Mouse (Mus musculus) forebrain, embryonic 14.5 days (tissue): ENCODE measurements around the gene Prkar2a. TPM values are rescaled to one million over a fixed set of nuclear protein-coding genes. Genes with fewer than 3 reads are reported as not detected.
A peak's percentile ranks its signal among the peaks of the same experiment; 100 is the strongest.

ENCODE experiments used
- ATAC-seq: fragments of 200-750 bp; cut with Nextera tagmentation; 2 replicates; pipeline ENCODE4 v1.8.0; 2017; ENCODE audit warnings: mild to moderate bottlenecking, moderate library complexity
- DNase-seq: peaks from one replicate; pipeline ENCODE4 v3.0.0-alpha.2; 2015; ENCODE audit warnings: low spot score
- H3K27ac ChIP-seq: fragments of 300-500 bp; sonication (generic); 2 replicates; pipeline ENCODE4 v1.5.1; 2014; ENCODE audit warnings: low read depth, mild to moderate bottlenecking, control low read depth, low read length, moderate library complexity
- H3K27me3 ChIP-seq: fragments of 300-500 bp; sonication (generic); replicated peaks from 2 replicates; pipeline ENCODE4 v1.6.1; 2014; ENCODE audit warnings: low read length, control low read depth, mixed read lengths; ENCODE audit not compliant: control insufficient read depth, insufficient read depth
- H3K36me3 ChIP-seq: fragments of 300-500 bp; sonication (generic); 2 replicates; pipeline ENCODE4 v1.6.1; 2014; ENCODE audit warnings: low read length, control low read depth; ENCODE audit not compliant: control insufficient read depth, insufficient read depth
- H3K4me1 ChIP-seq: fragments of 300-500 bp; sonication (generic); 2 replicates; pipeline ENCODE4 v1.6.1; 2014; ENCODE audit warnings: antibody characterized with exemption, low read length, control low read depth; ENCODE audit not compliant: control insufficient read depth, insufficient read depth
- H3K4me2 ChIP-seq: fragments of 300-500 bp; sonication (generic); 2 replicates; pipeline ENCODE4 v1.6.1; 2014; ENCODE audit warnings: mild to moderate bottlenecking, control low read depth, low read length
- H3K4me3 ChIP-seq: fragments of 300-500 bp; sonication (generic); 2 replicates; pipeline ENCODE4 v1.5.1; 2014; ENCODE audit warnings: low read depth, low read length, control low read depth
- H3K9ac ChIP-seq: fragments of 300-500 bp; sonication (generic); 2 replicates; pipeline ENCODE4 v1.6.1; 2014; ENCODE audit warnings: mild to moderate bottlenecking, low read length, control low read depth, moderate library complexity
- H3K9me3 ChIP-seq: fragments of 300-500 bp; sonication (generic); replicated peaks from 2 replicates; pipeline ENCODE4 v1.6.1; 2016; ENCODE audit warnings: low read length, control low read depth, mixed read lengths; ENCODE audit not compliant: control insufficient read depth
- WGBS: fragments of 180-500 bp; shearing (Covaris S2); extraction: QIAGEN DNeasy Blood & Tissue Kit; methylation state at CpG from one replicate; pipeline ENCODE4 v1.1.7; 2014; 5-methylcytosine and 5-hydroxymethylcytosine counted together
- polyA plus RNA-seq: library from polyadenylated mRNA; unstranded; fragments of >200 nt; fragmentation: Nextera tagmentation; extraction: Ambion mirVana; gene quantifications from 2 replicates; pipeline ENCODE4 v1.2.1, GENCODE M21; 2014

Prkar2a gene
- polyA plus RNA-seq, 1 experiment from 2014 or later = 32.4 TPM

DNA sequence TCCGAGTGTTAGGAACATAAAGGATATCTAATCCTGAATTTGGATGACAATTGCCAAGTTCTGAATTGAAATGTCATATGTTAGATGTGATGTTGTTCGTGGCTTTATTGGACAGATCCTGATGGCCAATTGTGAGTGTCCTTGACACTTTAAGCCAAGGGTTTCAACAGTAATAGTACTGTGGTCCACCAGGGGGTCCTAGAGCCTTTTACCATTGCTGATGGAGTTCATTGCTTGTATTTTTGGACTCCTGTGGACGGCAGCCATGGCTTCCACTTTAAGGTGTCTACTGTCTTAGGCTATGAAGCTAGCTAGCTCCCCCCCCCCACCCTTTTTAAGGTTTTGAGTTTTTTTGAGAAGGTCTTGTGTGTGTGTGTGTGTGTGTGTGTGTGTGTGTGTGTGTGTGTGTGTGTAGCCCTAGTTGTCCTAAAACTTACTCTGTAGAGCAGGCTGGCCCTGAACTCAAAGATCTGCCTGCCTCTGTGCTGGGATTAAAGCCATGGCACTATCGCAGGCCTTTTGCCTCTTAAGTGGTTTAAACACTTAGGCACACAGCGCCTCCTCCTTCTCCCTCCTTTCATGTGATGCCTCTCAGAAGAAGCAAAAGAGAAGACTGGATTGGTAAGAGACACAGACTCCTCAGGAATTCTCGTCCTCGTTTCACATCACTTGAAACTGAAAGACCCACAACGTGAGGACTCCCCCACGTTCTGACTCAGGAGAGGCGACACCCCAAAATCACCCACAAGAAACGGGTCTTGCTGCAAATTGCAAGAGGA is 63.2 kb downstream of the Prkar2a start:
- Histone ChIP-seq H3K27me3 (no peaks in the 10 kb centered on the region), H3K4me2 (no peak overlapping the region), H3K4me1 (no peaks in the 10 kb centered on the region), H3K4me3 (no peak overlapping the region), H3K27ac (no peak overlapping the region), H3K36me3 (peaks cover 17% of the 10 kb centered on the region), H3K9me3 (no peaks in the 10 kb centered on the region), H3K9ac (no peak overlapping the region)
- WGBS = 89% methylated on average over 10 of the region's 11 CpGs
- DNase-seq = no peak
- no peak for ATAC-seq

DNA sequence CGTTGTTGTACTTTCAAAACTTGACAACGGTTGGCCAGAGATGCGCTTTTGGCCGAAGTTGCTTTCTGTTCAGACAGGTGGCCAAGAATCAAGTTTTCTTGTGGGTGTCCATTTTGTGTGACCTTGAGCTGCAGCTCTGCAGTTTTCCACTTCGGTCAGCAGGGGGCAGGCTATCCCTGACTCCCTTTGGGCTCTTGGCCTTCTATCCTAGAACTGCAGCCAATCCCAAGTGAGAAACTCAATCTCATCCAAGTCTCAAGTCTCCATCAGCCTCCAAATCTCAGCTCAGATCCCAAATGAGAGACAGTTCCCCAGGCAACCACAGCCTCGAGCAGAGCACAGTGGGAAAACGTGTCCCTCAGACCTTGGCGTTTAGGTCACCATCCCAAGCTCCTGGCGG is 64.2 kb downstream of the Prkar2a start:
- WGBS = 67% methylated on average over 9 of the region's 9 CpGs

DNA sequence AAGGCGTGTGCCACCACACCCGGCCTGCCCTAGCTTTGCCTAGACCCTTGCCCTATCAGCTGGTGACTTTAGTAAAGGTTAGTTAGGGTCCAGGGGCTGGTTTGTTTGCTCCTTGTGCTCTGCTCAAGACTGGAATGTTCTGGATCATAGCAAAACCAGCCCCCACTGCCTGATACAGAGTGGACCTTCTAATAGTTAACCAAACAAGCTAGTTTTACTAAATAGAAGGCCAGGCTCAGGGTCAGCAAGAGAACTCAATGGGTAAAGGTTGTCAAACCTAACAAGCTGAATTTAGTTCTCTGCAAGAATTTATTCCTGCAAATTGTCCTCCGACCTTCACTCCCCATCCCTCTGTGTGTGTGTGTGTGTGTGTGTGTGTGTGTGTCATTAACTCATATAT is 64.9 kb downstream of the Prkar2a start:
- Histone ChIP-seq H3K27me3 (no peaks in the 10 kb centered on the region), H3K4me2 (no peak overlapping the region), H3K4me3 (no peak overlapping the region), H3K4me1 (no peaks in the 10 kb centered on the region), H3K27ac (no peak overlapping the region), H3K36me3 (peaks cover 1% of the 10 kb centered on the region; the same call in 1 of the 2 replicates), H3K9me3 (no peaks in the 10 kb centered on the region), H3K9ac (no peak overlapping the region)
- 97% methylated on average over 3 of the region's 3 CpGs for WGBS
- no peak for DNase-seq
- no peak for ATAC-seq

More for the DNA sequence above, 64.2 kb downstream of the Prkar2a start:
- DNase-seq = peak; percentile 70
- Histone ChIP-seq H3K4me2 (no peak overlapping the region), H3K36me3 (peaks cover 8% of the 10 kb centered on the region), H3K9me3 (no peaks in the 10 kb centered on the region), H3K27ac (no peak overlapping the region), H3K4me3 (no peak overlapping the region), H3K4me1 (no peaks in the 10 kb centered on the region), H3K27me3 (no peaks in the 10 kb centered on the region), H3K9ac (no peak overlapping the region)
- ATAC-seq = no peak

DNA sequence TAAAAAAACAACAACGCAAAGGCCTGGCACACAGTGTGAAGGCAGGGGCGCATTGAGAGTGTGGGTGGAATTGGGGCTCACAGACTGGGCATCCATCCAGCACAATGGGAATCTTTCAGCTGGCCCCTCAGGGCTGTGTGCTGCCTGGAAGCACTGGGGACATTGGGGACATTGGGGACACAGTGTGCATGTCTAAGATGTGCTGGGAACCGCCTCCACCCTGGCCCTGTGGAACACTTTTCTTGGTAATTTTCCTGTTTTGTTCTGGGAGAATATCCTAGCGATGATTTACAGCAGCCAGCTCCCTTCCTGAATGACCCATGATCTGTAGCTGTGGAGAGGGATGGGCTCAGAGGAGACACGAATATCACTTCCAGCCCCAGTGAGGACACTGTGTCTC is 65.3 kb downstream of the Prkar2a start:
- Histone ChIP-seq H3K27ac (no peak overlapping the region), H3K4me3 (no peak overlapping the region), H3K9me3 (no peaks in the 10 kb centered on the region), H3K4me1 (no peaks in the 10 kb centered on the region), H3K27me3 (no peaks in the 10 kb centered on the region), H3K9ac (no peak overlapping the region), H3K4me2 (no peak overlapping the region), H3K36me3 (no peaks in the 10 kb centered on the region)
- WGBS = 89% methylated on average over 5 of the region's 5 CpGs
- DNase-seq (no peak), ATAC-seq (no peak)

DNA sequence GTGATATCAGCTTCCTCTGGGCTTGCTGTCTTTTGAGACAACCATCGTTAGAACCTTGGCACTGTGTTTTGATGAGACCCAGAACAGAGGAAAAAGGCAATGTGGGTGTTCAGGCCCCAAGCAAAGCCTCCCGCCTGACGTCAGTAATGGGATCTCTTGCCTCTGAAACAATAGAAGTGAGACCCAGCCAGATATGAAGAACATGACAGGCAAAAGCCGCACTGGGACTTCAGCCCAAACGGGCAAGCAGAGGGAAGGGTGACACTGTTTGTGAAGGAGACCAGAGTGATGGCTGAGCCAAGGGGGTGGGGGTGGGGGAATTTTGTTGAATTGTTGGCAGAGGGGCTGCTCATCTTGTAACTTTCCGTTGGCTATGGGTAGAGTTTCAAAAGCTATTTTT is 68.3 kb downstream of the Prkar2a start:
- no peak for ATAC-seq
- Histone ChIP-seq H3K4me1 (no peaks in the 10 kb centered on the region), H3K9me3 (no peaks in the 10 kb centered on the region), H3K27me3 (no peaks in the 10 kb centered on the region), H3K9ac (no peak overlapping the region), H3K36me3 (no peaks in the 10 kb centered on the region), H3K27ac (no peak overlapping the region), H3K4me3 (no peak overlapping the region), H3K4me2 (no peak overlapping the region)
- WGBS = 39% methylated on average over 6 of the region's 6 CpGs
- DNase-seq = peak; percentile 16

DNA sequence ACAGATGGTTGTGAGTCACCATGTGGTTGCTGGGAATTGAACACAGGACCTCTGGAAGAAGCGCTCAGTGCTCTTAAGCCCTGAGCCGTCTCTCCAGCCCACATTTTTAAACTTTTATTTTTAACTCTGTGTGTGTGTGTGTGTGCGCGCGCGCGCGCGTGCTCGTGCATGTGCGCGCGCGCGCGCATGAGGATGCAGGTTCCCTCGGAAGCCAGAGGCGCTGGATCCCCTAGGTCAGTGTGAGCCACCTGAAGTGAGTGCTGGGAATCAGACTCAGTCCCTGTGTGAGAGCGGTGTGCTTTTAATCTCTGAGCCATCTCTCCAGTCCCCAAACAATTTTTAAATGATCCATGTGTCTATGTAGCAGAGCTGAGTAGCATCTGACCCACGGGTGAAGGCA is 70.0 kb downstream of the Prkar2a start:
- DNase-seq (no peak), ATAC-seq (no peak)
- Histone ChIP-seq H3K9me3 (no peaks in the 10 kb centered on the region), H3K9ac (no peak overlapping the region), H3K4me3 (no peak overlapping the region), H3K27me3 (no peaks in the 10 kb centered on the region), H3K36me3 (no peaks in the 10 kb centered on the region), H3K4me1 (no peaks in the 10 kb centered on the region), H3K27ac (no peak overlapping the region), H3K4me2 (no peak overlapping the region)
- 97% methylated on average over 20 of the region's 20 CpGs for WGBS

DNA sequence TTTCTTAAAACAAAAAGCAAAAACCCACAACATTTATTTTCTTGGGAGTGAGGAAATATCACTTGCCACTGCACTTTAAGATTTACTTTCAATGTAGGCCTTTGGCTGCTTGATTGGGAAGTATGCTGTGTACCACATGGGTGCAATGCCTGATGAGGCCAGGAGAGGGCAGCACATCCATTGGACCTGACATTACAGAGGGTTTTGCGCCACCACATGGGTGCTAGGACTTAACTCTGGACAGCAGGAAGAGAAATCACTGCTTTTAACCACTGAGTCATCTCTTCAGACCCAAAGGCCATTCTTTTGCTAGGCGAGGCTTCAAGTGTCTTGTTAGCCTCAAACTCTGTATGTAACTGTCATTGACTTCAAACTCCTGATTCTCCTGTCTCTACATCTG is 70.7 kb downstream of the Prkar2a start:
- Histone ChIP-seq H3K9me3 (no peaks in the 10 kb centered on the region), H3K4me3 (no peak overlapping the region), H3K9ac (no peak overlapping the region), H3K36me3 (no peaks in the 10 kb centered on the region), H3K27me3 (no peaks in the 10 kb centered on the region), H3K4me2 (no peak overlapping the region), H3K4me1 (no peaks in the 10 kb centered on the region), H3K27ac (no peak overlapping the region)
- no peak for ATAC-seq
- peak; percentile 9 for DNase-seq
- WGBS = 52% methylated on average over 2 of the region's 2 CpGs

DNA sequence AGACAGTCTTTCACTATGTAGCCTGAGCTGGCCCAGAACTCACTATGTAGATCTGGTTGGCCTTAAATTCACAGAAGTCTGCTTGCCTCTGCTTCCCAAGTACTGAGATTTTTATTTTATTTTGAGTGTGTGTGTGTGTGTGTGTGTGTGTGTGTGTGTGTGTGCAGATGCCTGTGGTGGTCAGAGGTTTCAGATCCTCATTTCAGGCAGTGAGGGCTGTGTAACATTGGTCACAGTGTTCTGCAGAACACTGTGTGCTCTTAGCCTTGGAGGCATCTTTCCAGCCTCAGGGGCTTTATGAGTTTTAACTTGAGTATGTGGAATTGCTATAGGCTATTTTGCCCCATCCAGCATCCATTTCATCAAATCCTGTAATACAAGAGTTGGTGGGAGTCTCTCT is 72.4 kb downstream of the Prkar2a start:
- Histone ChIP-seq H3K9ac (no peak overlapping the region), H3K9me3 (no peaks in the 10 kb centered on the region), H3K4me3 (no peak overlapping the region), H3K27ac (no peak overlapping the region), H3K4me1 (no peaks in the 10 kb centered on the region), H3K36me3 (no peaks in the 10 kb centered on the region), H3K4me2 (no peak overlapping the region), H3K27me3 (no peaks in the 10 kb centered on the region)
- DNase-seq (no peak), ATAC-seq (no peak)

DNA sequence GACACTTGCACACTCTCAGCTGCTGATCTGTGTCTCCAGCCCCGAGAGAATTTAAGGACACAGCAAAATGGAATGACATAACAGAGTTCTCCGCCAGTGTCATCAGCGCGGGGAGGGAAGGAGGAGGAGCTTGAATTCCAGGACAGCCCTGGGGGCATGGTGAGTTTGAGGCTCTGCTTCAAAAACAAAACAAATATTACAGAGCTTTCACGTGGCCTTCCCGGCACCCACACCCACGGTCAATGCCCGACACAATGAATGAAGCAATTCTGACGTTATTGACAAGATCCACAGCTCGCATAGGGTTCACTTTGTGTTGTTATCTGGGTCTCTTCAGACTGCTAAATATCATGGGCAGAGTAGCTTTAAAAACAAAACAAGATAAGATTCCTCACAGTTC is 75.9 kb downstream of the Prkar2a start:
- no peaks in the 10 kb centered on the region for H3K4me1 ChIP-seq
- H3K4me3 ChIP-seq = no peak overlapping the region
- DNase-seq = no peak
- H3K36me3 ChIP-seq = no peaks in the 10 kb centered on the region
- H3K9me3 ChIP-seq = no peaks in the 10 kb centered on the region
- H3K4me2 ChIP-seq = no peak overlapping the region
- H3K27me3 ChIP-seq = no peaks in the 10 kb centered on the region
- WGBS = 82% methylated on average over 10 of the region's 10 CpGs
- H3K9ac ChIP-seq = no peak overlapping the region
- no peak overlapping the region for H3K27ac ChIP-seq
- ATAC-seq = no peak
